Mouse (Mus musculus) olfactory bulb, adult 2 months (tissue): ENCODE measurements at regions not wholly inside any gene's neighbourhood (a gene's known extent, or its start where the extent isn't known, plus 50 kb on each side); places are given as distances from the start of the nearest gene placed in this dataset.

Experiments used
- CTCF ChIP-seq: fragments of 200-500 bp; IDR thresholded peaks from 2 replicates; pipeline ENCODE4 v1.5.1; 2012; ENCODE audit warnings: low read depth, mild to moderate bottlenecking, low read length, moderate library complexity; ENCODE audit not compliant: insufficient read depth
- POLR2A ChIP-seq: fragments of 200-500 bp; IDR thresholded peaks from 2 replicates; pipeline ENCODE4 v1.6.1; 2012; ENCODE audit warnings: mild to moderate bottlenecking, low read depth, low read length, moderate library complexity; ENCODE audit not compliant: insufficient read depth

GRCm38 (mm10) chr3:143022486-143022885 is 140.7 kb upstream of the Pkn2 start:
- TF ChIP-seq CTCF (no peak), POLR2A (no peak)
